Mouse (Mus musculus) stomach, postnatal 0 days (tissue): Measurements from ENCODE around the gene Abcg2. TPM values are rescaled to one million over a fixed set of nuclear protein-coding genes. Genes with fewer than 3 reads are reported as not detected.
"Not testable (repeated sequence)": the region's sequence is repeated elsewhere in the genome, so short reads cannot be mapped to it uniquely, and the experiment has no call there.

Experiments
- ATAC-seq: fragments of 200-750 bp; cut with Nextera tagmentation; 2 replicates; pipeline ENCODE4 v1.8.0; 2017; ENCODE audit not compliant: low FRiP score, low TSS enrichment
- DNase-seq: peaks from one replicate; pipeline ENCODE4 v3.0.0-alpha.2; 2016; ENCODE audit warnings: low spot score
- H3K27ac ChIP-seq: fragments of 300-500 bp; sonication (generic); replicated peaks from 2 replicates; pipeline ENCODE4 v1.5.1; 2014; ENCODE audit warnings: mild to moderate bottlenecking, control low read depth
- H3K27me3 ChIP-seq: fragments of 300-500 bp; sonication (generic); 2 replicates; pipeline ENCODE4 v1.6.1; 2014; ENCODE audit warnings: low read length; ENCODE audit not compliant: control insufficient read depth, insufficient read depth
- H3K36me3 ChIP-seq: fragments of 300-500 bp; sonication (generic); 2 replicates; pipeline ENCODE4 v1.6.1; 2014; ENCODE audit warnings: low read length, mixed read lengths; ENCODE audit not compliant: control insufficient read depth, insufficient read depth
- H3K4me1 ChIP-seq: fragments of 300-500 bp; sonication (generic); replicated peaks from 2 replicates; pipeline ENCODE4 v1.6.1; 2014; ENCODE audit warnings: antibody characterized with exemption; ENCODE audit not compliant: control insufficient read depth, insufficient read depth
- H3K4me2 ChIP-seq: fragments of 300-500 bp; sonication (generic); replicated peaks from 2 replicates; pipeline ENCODE4 v1.6.1; 2014; ENCODE audit warnings: low read depth, mild to moderate bottlenecking, control low read depth, moderate library complexity
- H3K4me3 ChIP-seq: fragments of 300-500 bp; sonication (generic); 2 replicates; pipeline ENCODE4 v1.5.1; 2014; ENCODE audit warnings: low read depth, low read length, control low read depth
- H3K9ac ChIP-seq: fragments of 300-500 bp; sonication (generic); 2 replicates; pipeline ENCODE4 v1.6.1; 2014; ENCODE audit warnings: mild to moderate bottlenecking, low read length, control low read depth, mixed read lengths
- H3K9me3 ChIP-seq: fragments of 300-500 bp; sonication (generic); 2 replicates; pipeline ENCODE4 v1.6.1; 2016; ENCODE audit warnings: low read length; ENCODE audit not compliant: control insufficient read depth
- CTCF ChIP-seq: IDR thresholded peaks from 2 replicates; pipeline ENCODE4 v1.5.1; 2016; ENCODE audit warnings: antibody characterized with exemption, low read depth, mild to moderate bottlenecking, moderate library complexity
- EP300 ChIP-seq: optimal IDR thresholded peaks from 2 replicates; pipeline ENCODE3; 2016; ENCODE audit warnings: antibody characterized with exemption
- WGBS: fragments of 180-500 bp; shearing (Covaris S2); extraction: QIAGEN DNeasy Blood & Tissue Kit; methylation state at CpG from one replicate; pipeline ENCODE4 v1.1.7; 2014; 5-methylcytosine and 5-hydroxymethylcytosine counted together
- polyA plus RNA-seq: library from polyadenylated mRNA; unstranded; fragments of >200 nt; fragmentation: Nextera tagmentation; extraction: Ambion mirVana; gene quantifications from 2 replicates; pipeline ENCODE4 v1.2.1, GENCODE M21; 2015

Abcg2 gene
- polyA plus RNA-seq, 1 experiment from 2014 or later, result 19.2 TPM

- not testable (repeated sequence) for H3K9ac ChIP-seq, H3K9me3 ChIP-seq, H3K27me3 ChIP-seq, H3K4me1 ChIP-seq, H3K36me3 ChIP-seq, DNase-seq
- Histone ChIP-seq H3K4me2 (peak overlapping the region; percentile 21), H3K4me3 (peak overlapping the region; percentile 23), H3K27ac (peak overlapping the region; percentile 18)
- peak; percentile 64; the same call in 1 of the 2 replicates for ATAC-seq
- 4% methylated on average over 9 of the region's 9 CpGs for WGBS
Measured at GRCm38 (mm10) chr6:58595639-58596293, 11.4 kb downstream of the Abcg2 start.

- 14% methylated on average over 16 of the region's 16 CpGs for whole genome bisulfite sequencing
- H3K9ac ChIP-seq, result no peak overlapping the region
- ATAC-seq, result no peak; the same call in 1 of the 2 replicates
Measured at GRCm38 (mm10) chr6:58596294-58596653, 12.0 kb downstream of the Abcg2 start.

GRCm38 (mm10) chr6:58602119-58602518, 17.8 kb downstream of the Abcg2 start:
- H3K27ac ChIP-seq, ATAC-seq, H3K9ac ChIP-seq, H3K4me1 ChIP-seq, H3K36me3 ChIP-seq, H3K4me3 ChIP-seq, H3K4me2 ChIP-seq, H3K9me3 ChIP-seq, DNase-seq, H3K27me3 ChIP-seq: not testable (repeated sequence)
- 38% methylated on average over 1 of the region's 1 CpGs for WGBS

More at GRCm38 (mm10) chr6:58596294-58596653, 12.0 kb downstream of the Abcg2 start:
- Histone ChIP-seq H3K9me3 (no peaks in the 10 kb centered on the region), H3K36me3 (no peaks in the 10 kb centered on the region), H3K4me1 (no peaks in the 10 kb centered on the region), H3K4me3 (peak overlapping the region; percentile 23), H3K4me2 (peak overlapping the region; percentile 21), H3K27ac (peak overlapping the region; percentile 18), H3K27me3 (no peaks in the 10 kb centered on the region)
- peak; percentile 30 for DNase-seq
- TF ChIP-seq CTCF (no peak), EP300 (no peak)

- not testable (repeated sequence) for DNase-seq
Measured at GRCm38 (mm10) chr6:58602991-58603390, 18.7 kb downstream of the Abcg2 start.

GRCm38 (mm10) chr6:58603485-58604090, 19.3 kb downstream of the Abcg2 start:
- peak; percentile 43; the same call in 1 of the 2 replicates for ATAC-seq
- not testable (repeated sequence) for H3K9ac ChIP-seq, H3K9me3 ChIP-seq, H3K27me3 ChIP-seq, DNase-seq, H3K4me1 ChIP-seq, H3K36me3 ChIP-seq, H3K4me2 ChIP-seq, H3K4me3 ChIP-seq, H3K27ac ChIP-seq
- 60% methylated on average over 3 of the region's 3 CpGs for WGBS
- peak; percentile 71 for TF ChIP-seq CTCF

More at GRCm38 (mm10) chr6:58602991-58603390, 18.7 kb downstream of the Abcg2 start:
- ATAC-seq, H3K27ac ChIP-seq, H3K36me3 ChIP-seq, H3K4me3 ChIP-seq, H3K4me1 ChIP-seq, H3K27me3 ChIP-seq, H3K9me3 ChIP-seq, H3K9ac ChIP-seq, H3K4me2 ChIP-seq: not testable (repeated sequence)

- Histone ChIP-seq H3K4me3 (no peak overlapping the region), H3K4me1 (no peaks in the 10 kb centered on the region), H3K27ac (no peak overlapping the region), H3K9ac (no peak overlapping the region), H3K9me3 (peaks cover 4% of the 10 kb centered on the region), H3K4me2 (no peak overlapping the region), H3K27me3 (no peaks in the 10 kb centered on the region), H3K36me3 (no peaks in the 10 kb centered on the region)
- ATAC-seq (no peak), DNase-seq (no peak)
- TF ChIP-seq CTCF (no peak), EP300 (no peak)
- 85% methylated on average over 4 of the region's 4 CpGs for WGBS
Measured at GRCm38 (mm10) chr6:58606642-58607041, 22.3 kb downstream of the Abcg2 start.
